Mouse (Mus musculus) granulocyte monocyte progenitor cell, adult 5-6 weeks (primary cell): ENCODE data around the gene Dcbld1. TPM values are rescaled to one million over a fixed set of nuclear protein-coding genes. Genes with fewer than 3 reads are reported as not detected.

ENCODE experiments used
- ATAC-seq: replicated peaks from 2 replicates; pipeline ENCODE4 v1.8.0; 2016; ENCODE audit warnings: mild to moderate bottlenecking, moderate TSS enrichment, inconsistent platforms; ENCODE audit not compliant: poor library complexity, severe bottlenecking
- total RNA-seq, 2 experiments: library from RNA; stranded (forward) in 1 of 2; stranded (reverse) in 1 of 2; fragments of 200-712, 200-1000 nt in 1 of 2; fragments of >200 nt in 1 of 2; fragmentation: Nextera tagmentation in 1 of 2; gene quantifications; 2 replicates each; pipeline ENCODE4 v1.2.3; 2014 to 2017

The Dcbld1 gene
- total RNA-seq (2014; fragmentation: Nextera tagmentation) (0.09 TPM in 1 of 2 replicates, not detected in the other), total RNA-seq (2017) (0.10 TPM in 1 of 2 replicates, not detected in the other)

DNA sequence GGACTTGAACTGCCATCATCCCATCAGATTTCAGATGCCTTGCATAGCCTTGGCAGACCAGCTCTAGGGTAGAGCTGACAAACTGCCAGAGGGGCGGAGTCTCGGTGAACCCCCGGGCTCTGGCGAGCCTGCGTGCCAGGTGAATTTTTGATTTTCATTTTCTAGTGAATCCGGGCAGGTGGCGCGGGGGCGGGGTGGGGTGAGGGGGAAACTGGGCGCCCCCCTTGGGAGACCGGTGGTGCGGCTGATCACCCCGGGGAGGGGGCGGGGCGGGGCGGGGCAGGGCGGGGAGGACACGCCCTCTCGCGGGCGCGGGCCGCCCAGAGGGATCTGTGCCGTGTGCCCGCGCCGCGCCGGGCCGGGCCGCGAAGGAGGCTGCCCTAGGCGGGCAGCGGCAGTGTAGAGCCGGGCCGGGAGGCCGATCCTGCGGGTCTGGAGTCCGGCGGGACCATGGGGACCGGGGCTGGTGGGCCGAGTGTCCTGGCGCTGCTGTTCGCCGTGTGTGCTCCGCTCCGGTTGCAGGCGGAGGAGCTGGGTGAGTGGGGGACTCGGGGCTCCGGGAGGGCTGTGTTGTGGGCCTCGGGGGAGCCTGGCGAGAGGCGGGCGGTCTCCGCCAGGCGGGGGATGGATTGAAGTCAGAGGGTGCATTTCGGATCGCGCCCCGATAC lies at the start of gene Dcbld1:
Gene Dcbld1, plus strand, starts transcription at position 319 of the 668 bp plus-strand sequence.
- ATAC-seq, result peak; percentile 78

DNA sequence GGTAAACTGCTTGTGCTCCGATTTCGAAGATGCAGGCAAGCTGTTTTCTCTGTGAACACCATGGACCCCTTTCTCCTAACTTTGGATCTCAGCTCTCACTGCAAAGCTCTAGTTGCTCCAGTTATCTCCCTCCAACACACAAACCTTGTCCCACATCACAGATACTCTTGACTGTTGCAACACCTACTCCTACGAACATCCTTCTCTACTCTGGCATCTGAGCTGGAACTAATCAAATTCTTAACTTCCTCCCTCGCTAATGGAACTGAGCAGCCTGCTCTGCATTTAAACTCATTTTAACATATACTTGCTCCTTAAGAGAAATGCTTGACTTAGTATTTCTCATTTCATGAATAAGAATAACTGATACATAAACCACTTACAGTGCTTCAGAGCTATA lies 47.5 kb upstream of the Dcbld1 start:
- ATAC-seq, result no peak

DNA sequence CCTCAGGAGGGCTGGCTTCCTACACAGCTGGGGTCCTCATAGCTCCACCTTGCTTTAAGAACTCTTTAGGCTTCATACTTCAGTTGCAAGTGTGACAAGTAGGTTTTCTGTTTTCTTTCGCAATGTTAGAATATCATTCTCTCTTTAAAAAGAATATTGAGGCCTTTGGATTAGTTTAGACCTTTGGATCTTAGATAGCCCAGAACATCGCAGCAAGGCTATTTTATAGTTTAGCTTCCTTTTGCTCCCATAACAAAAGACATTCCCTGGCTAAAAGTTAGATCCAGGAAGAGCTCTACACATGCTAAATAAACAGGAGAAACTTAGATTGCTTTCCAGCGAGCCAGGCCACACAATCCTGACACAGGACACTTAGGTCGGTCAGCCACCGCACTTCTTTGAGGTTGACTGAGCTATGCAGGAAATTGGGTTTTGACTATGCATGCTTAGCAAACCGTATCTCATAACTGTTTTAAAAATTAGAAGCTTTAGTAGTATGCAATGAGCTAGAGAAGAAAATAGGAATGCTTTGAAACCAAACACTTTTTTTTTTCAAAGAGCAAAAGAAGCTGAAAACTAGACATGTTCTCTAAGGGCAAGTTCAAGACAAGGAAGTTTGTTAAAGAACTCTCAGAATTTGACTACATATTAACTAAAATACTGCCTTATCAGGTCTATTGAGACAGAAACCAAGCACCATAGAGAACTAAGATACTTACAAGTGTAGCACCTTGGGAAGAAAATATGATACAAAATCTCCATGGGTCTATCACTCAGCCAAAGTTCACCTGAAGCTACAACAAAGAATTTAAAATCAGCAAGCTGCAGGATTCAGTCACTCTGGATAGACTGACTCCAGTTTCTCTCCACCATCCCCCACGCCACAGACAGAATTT lies 38.2 kb upstream of the Dcbld1 start, which contains the start of gene Ros1:
Gene Ros1, minus strand, starts transcription at position 288 of the 896 bp plus-strand sequence.
- no peak for ATAC-seq

DNA sequence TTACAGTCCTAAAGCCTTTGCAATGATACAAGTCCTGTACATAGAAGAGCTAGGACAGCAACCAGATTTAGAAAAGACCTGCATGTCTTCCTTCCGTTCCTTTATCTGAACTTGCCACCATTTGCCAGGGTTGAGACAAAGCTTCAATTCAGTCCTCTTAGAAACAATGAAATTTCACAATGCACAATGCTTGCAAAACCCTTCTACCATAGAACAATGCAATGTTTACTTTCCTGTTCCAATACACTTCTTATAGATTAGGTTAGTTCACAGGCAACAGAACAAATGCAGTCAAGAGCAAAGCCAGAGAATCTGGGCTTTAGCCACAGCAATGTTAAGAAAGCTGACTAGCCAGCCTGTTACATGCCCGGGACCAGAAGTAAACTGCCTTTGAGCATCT lies 29.4 kb upstream of the Dcbld1 start:
- no peak for ATAC-seq

DNA sequence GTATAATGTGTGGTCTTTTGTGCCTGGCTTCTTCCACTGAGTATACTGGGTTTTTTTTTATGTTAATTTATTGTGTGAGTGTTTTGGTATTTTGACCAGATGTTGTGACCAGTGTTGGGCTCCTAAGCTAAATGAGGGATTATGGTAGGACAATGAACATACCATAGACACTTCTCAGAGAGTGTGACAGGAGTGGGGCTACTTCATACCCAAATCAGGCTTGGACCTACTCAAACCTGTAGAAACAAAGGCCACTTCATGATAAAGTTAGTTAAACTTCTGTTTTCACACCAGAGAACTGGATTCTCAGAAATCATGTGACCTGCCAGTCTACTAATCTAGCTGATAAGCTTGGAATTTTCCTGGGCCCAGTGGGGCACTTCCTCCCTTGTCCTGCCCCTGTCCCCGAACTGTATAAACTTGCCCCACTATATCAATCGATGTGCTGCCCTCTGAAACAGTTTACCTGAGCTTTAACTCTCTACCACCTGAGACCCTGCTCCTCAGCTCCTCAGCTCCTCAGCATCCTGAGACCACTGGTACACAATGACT lies 18.1 kb upstream of the Dcbld1 start:
- ATAC-seq, result no peak

DNA sequence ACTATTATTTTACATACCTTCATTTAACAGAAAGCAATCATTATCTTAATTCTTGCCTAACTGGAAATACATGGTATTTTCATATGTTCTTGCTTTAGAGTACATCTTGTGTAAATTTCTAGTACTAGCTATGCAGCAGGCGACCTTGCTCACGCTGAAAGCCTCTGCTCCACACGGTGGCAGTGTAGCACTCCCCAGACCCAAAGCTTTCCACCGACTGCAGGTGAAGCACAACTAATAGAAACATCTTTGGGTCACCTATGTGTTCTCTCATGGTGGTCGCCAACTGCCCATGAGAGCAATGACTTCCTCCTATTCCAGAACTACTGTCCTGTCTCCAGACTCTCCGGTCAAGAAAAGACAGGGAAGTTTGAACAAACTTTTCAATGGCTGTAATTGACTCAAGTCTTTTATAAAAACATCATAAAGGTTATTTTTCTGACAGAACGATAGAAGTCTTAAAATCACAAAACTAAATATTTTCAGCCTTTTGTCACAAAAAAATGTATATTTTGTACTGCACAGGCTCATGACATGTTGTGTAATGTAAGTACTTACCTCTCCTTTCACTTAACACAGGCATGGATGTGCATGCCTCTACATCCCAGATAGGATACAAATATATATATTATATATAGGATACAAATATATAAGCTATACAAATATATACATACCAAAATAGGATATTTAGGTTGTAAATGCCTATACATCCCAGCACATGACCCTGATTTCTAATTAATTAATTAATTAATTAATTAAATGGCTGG lies 16.4 kb upstream of the Dcbld1 start:
- ATAC-seq, result peak; percentile 70

DNA sequence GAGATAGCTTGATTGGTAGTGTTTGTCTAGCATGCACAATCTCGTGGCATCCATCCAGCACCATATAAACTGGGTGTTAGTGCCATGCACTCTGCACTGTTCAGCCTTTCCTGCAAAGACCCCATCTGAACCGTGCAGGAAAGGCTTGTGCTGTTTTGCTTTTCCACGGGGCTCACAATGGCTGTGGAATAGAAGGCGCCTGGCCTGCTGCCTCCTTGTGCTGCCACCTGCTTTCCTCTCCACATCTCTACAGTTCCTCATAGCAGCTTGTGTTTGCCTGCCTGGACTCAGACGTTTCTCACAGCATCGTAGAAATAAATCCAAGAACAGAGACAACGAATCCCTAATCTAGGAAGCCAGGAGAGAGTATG lies 15.9 kb upstream of the Dcbld1 start:
- ATAC-seq, result no peak

DNA sequence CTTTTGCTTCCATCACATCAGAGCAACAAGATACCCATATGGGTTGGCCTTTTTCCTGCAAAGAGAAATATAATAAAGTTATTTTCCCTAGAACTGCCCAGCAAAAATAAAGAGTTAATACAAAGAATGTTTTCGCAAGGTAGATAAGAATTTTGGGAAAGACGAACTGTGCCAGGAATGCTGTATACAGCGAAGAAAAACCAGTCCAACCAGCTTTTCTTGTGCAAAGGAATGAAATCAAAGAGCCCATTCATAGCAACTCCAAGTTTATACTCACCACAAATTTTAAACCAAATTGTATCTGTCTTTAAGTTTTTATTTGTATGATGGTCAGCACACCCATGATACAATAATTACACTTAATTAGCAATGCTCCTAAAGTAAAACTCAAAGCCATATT lies 13.8 kb upstream of the Dcbld1 start:
- no peak for ATAC-seq

DNA sequence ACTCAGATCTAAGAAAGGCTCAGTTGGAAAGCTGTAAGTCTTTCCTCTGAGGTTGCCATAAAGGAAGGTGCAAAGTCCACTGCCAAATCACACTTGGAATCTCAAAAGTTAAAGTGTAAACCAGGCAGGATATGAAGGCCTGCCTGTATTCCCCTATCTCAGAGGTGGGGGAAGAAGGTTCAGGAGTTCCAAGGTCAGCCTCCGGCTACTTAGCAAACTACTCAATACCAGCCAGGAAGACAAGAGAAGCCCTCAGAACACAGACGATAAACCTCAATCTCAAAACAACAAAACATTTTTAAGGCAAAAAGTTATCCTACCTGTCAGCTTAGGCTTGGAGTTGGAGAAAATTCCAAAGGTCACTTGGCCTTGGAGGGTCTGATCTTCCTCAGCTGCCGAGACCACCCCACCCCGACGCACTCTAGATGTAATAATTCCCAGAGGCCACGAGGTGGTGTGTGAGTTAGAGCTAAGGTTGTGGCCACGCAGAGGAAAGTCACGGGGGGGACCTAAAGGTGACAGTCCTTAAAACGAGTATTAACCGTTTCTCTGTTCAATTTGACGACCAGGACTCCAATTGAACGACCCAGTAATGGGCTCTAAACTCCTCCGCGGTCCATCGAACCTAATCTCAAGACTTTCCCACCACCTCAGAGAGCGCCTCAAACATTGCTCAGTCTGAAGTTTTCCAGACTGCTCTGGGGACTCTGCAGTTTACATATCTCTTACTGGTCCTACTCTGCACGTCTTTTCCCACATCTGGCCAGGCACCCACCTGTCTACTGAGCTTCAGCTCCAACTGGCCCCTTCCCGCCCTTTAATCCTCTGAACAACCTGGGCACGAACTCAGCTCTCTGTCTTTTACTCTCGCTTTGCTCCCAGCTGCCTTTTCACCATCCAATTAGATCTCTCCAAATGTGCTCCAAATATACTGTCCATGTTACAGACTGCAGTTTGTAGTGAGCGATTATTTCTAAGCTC lies 933 bp upstream of the Dcbld1 start:
- ATAC-seq, result peak; percentile 76

DNA sequence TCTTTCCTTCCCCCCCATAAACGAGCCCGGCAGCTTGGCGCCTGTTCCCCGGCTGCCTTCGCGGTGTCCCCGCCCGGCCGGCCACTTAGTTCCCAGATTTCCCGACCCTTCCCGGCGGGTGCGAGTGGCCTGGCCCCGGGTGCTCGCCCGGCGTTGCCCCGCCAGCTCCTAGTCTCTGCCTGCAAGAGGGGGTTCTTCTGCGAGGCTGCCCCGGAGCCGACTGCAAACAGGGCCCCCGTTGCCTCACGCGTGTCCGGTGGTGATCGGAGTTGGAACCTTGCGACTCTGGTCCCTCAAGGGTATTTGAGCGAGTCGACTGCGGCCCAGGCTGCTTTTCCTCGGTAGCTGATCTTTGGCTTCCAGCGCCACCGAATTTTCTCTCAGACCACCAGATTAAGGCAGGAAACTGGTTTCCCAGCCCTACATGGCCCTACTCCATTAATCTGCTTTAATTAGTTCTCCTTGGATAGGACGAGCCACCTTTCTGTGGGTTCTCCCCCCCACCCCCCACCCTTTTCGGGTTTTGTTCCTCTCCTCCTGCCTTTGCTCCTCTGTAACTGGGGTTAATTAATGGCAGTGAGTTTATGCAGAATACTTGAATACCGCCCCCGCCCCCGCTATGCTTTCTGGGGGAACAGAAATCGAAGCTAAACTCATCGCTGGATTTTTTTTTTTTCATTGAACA lies 692 bp downstream of the Dcbld1 start:
- no peak; the same call in 1 of the 2 replicates for ATAC-seq

DNA sequence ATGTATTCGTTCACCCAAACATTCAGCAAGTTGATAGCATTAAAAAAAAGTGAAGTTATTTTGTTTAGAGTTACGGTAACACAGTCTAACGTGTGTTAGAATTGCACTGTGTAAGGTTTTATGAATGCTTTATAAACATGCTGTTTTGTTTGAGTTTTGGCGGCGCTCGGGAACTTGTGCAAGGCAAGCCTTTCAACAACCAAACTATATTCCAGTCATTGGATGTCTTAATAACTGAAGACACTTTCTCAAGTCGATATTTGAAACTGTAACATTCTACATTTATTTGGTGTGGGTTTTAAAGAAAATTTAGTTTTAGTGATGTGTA lies 1.2 kb downstream of the Dcbld1 start:
- no peak for ATAC-seq

DNA sequence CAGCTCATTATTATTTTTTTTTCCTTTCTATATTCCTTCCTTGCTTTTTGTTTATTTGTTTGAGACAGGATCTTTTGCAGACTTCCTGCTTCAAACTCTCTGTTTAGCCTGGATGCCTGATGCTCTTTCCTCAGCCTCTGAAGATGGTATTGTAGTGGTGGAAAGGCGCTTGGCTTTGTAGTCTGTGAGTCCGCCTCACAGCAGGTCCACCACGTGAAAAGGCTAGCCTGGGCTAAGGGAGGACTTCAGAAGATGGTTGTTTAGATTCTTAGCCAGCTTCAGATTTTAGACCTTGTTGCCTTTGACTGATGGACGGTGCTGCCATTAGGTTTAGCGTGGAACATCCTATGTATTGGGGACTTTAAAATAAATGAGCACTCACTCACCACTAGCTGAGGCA lies 2.0 kb downstream of the Dcbld1 start:
- no peak for ATAC-seq

DNA sequence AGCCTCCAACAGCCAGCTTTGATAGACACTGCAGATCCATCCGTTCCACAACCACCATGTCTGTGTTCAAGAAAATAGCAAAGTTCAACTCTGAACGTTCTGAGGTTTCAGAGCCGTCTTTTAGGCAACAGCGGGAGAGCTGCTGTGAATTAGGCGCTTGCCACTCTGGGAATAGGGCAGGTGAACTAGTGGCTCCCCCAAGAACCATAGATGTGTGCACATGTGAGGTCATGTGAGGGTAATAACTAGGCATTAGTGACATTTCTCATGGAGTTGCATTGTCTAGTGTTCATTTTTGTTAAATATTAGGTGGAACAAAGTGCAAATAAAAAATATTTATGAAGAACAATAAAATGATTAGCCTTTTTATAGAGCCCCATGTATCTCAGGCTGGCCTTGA lies 8.6 kb downstream of the Dcbld1 start:
- ATAC-seq, result no peak

DNA sequence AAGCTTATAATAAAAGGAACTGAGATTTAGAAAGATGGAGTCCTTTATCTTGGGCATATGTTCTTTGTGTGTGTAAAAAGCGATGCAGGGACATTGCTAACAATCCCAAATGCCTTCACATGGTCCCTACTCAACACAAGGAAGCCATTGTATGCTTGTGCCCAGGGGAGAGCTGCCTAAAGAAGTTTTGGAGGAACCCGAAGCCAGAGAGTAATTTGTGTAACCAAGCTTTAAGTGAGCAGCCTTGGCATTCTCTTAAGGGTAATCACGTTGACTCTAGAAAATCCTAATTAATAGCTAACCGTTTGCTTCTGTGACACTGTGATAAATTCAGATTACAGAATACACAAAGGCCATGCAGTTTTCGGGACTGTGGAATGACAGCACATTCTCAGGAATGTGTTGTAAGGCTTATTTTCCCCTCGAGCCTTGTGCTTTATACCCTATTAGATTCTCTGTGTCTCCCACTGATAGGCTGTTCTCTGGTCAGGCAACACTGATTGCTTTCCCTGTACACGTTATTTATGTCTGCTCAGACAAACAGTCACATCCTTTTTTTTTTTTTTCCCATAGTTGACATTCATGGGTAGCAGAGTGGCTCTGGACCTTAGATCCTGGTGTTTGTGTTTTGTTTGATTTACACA lies 9.4 kb downstream of the Dcbld1 start:
- ATAC-seq, result no peak

DNA sequence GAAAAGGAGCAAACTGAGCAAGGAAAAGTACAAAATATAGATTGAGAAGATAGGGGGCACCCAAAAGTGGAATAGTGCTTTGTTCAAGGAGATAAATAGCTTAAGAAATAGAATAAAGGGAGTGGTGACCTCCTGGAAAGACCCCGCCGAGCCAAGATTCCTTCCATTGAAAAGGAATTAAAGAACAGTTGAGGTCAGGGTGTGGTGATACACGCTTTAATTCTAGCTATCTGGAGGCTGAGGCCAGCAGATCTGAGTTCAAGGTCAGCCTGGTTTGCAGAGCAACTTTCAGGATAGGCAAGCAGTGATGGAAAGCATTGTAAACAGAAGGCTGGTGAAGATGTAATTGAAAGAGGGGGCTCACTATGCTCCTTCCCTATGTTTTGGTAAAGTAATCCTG lies 12.8 kb downstream of the Dcbld1 start:
- ATAC-seq, result no peak

DNA sequence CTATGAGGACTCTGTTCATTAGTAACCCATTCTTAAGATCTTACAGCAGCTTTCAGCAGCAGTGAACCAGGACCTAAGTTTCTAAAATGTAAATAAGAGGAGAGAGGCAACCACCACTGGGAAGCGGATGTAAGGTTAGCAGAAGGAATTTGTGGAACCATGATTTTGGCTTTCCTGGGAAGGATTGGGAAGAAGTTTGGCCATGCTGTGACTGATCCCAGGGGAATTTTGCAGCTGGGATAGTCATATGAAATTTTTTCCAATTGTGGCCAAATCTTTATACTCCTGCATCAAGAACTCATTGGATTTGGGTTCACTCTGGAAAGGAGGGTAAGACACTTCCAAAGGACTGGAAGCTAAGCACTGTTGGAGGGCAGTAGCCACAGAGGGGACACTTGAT lies 18.8 kb downstream of the Dcbld1 start:
- no peak for ATAC-seq

DNA sequence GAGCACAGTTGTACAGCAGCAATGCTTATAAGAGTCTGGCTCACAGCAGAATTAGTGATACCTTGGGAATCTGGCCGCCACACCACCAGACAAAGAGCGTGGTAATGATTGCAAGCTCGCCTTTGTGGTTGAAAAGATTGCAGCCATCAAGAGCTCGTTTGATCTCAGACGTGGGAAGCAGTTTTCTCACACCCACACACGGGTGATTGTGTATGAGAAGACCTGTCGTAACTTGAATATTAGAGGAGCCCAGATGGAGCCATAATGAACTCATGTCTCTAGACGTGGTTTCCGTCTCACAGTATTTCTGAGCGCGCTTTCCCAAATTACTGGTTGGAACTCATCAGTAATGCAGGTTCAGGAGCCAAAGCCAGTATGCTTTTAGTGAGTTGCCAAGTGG lies 20.0 kb downstream of the Dcbld1 start:
- no peak for ATAC-seq

DNA sequence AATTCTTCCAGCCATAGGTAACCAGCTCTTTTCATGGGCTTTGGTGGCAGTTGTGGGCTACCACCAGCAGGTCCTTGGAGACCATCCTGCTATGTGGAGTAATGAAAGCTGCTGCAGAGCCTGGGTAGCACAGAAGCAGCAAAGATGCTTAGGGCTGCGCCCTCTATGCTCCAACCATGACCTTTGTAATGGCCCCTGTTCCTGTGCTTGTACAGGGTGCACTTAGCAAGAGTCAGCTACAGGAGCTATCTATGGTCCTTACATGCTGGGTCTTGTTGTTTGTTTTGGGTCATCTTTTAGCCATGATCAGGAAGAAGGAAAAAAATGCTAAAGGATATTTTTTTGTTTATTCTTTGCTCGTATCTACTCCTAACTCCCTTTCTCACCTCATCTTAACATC lies 24.3 kb downstream of the Dcbld1 start:
- no peak for ATAC-seq
